Mouse (Mus musculus) embryonic facial prominence, embryonic 15.5 days (tissue): ENCODE data around the gene Ranbp3l. TPM values are rescaled to one million over a fixed set of nuclear protein-coding genes. Genes with fewer than 3 reads are reported as not detected.

Source experiments
- ATAC-seq: fragments of 200-750 bp; cut with Nextera tagmentation; 2 replicates; pipeline ENCODE4 v1.8.0; 2017; ENCODE audit warnings: low read depth, moderate TSS enrichment; ENCODE audit not compliant: insufficient number of reproducible peaks, low FRiP score, low TSS enrichment
- H3K27ac ChIP-seq: fragments of 300-500 bp; sonication (generic); replicated peaks from 2 replicates; pipeline ENCODE4 v1.5.1; 2015; ENCODE audit warnings: mild to moderate bottlenecking, inconsistent platforms
- H3K27me3 ChIP-seq: fragments of 300-500 bp; sonication (generic); 2 replicates; pipeline ENCODE4 v1.6.1; 2015; ENCODE audit warnings: inconsistent platforms
- H3K36me3 ChIP-seq: fragments of 300-500 bp; sonication (generic); 2 replicates; pipeline ENCODE4 v1.6.1; 2015; ENCODE audit warnings: mild to moderate bottlenecking, inconsistent platforms
- H3K4me1 ChIP-seq: fragments of 300-500 bp; sonication (generic); 2 replicates; pipeline ENCODE4 v1.6.1; 2015; ENCODE audit warnings: inconsistent platforms
- H3K4me2 ChIP-seq: fragments of 300-500 bp; sonication (generic); replicated peaks from 2 replicates; pipeline ENCODE4 v1.6.1; 2015; ENCODE audit warnings: mild to moderate bottlenecking, inconsistent platforms
- H3K4me3 ChIP-seq: fragments of 300-500 bp; sonication (generic); replicated peaks from 2 replicates; pipeline ENCODE4 v1.5.1; 2015; ENCODE audit warnings: mild to moderate bottlenecking, inconsistent platforms
- H3K9ac ChIP-seq: fragments of 300-500 bp; sonication (generic); 2 replicates; pipeline ENCODE4 v1.6.1; 2015; ENCODE audit warnings: inconsistent platforms
- H3K9me3 ChIP-seq: fragments of 300-500 bp; sonication (generic); replicated peaks from 2 replicates; pipeline ENCODE4 v1.6.1; 2016; ENCODE audit warnings: inconsistent platforms
- WGBS: fragments of 180-500 bp; shearing (Covaris S2); methylation state at CpG from one replicate; pipeline ENCODE4 v1.1.7; 2015; 5-methylcytosine and 5-hydroxymethylcytosine counted together
- polyA plus RNA-seq: library from polyadenylated mRNA; unstranded; fragments of >200 nt; fragmentation: Nextera tagmentation; extraction: Ambion mirVana; gene quantifications from 2 replicates; pipeline ENCODE4 v1.2.1, GENCODE M21; 2015

Gene Ranbp3l
- polyA plus RNA-seq, 1 experiment from 2014 or later, result 3.0 TPM

DNA sequence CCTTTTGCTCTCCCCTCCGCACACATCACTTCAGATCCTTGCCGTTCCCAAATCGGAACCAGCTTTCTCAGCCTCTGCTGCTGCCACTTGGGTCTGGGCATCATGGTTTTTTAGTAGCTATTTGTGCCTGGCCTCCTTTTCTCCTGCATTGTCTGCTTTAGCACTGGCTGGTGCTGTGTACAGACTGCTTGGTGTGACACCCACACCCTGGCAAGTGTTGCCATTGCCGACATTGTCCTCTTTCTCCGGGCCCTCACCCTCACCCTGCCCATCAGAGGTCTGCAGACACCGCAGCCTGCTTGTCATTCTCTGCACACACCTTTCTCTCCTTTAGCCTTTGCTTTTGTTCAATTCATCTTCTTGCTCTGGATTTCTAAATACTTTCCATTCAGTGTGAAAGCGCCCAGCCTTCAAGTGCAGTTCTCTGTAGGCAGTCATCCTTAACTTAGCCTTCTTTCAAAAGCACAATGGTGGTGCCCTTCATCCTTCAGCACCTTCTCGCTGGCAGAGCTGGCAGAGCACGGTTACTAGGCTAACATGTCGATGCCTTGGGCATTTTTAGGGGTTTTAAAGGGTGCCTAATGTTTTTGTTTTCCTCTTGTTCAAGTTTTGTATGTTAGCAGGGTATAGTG is 132.8 kb downstream of the Ranbp3l start:
- 92% methylated on average over 10 of the region's 10 CpGs for WGBS
- Histone ChIP-seq H3K9me3 (no peaks in the 10 kb centered on the region), H3K4me3 (no peak overlapping the region), H3K36me3 (peaks cover 50% of the 10 kb centered on the region), H3K4me2 (no peak overlapping the region), H3K9ac (no peak overlapping the region), H3K27me3 (no peaks in the 10 kb centered on the region), H3K4me1 (no peaks in the 10 kb centered on the region), H3K27ac (no peak overlapping the region)
- ATAC-seq, result no peak

DNA sequence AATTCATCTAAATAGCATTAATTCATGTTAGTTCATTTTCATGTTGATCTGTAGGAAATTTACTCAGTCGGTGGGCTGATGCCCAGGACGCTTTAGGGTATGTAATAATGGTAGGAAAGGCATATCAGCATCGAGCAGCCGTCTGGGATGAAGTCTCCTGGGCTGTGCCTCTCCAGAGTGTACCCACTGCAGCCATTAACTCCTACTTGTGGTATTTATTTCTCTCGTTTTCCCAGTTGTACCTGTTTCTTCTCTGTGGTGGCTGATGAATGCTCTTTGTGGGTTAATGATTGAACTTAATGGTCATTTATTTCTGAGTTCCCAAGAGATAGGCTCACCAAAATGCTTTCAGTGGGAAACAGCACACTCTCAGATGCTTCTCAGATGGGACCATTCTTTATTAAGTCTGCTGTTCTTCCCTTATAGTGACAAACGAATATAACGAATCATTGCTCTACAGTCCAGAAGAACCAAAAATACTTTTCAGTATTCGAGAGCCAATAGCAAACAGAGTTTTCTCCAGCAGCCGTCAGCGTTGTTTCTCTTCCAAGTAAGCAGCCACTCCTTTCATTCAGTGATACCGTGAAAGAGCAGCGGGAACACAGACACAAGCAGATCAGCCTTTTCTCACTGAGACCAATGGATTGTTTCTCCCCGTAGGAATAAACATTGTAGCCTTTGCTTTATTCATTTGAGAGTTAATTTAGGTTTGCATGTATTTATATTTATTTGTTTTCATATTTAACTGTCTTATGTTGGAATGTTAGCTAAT is 138.7 kb downstream of the Ranbp3l start:
- Histone ChIP-seq H3K4me2 (no peak overlapping the region), H3K27me3 (no peaks in the 10 kb centered on the region), H3K9me3 (no peaks in the 10 kb centered on the region), H3K9ac (no peak overlapping the region), H3K4me3 (no peak overlapping the region), H3K36me3 (peaks cover 45% of the 10 kb centered on the region), H3K4me1 (no peaks in the 10 kb centered on the region), H3K27ac (no peak overlapping the region)
- WGBS, result 92% methylated on average over 13 of the region's 13 CpGs
- no peak for ATAC-seq

DNA sequence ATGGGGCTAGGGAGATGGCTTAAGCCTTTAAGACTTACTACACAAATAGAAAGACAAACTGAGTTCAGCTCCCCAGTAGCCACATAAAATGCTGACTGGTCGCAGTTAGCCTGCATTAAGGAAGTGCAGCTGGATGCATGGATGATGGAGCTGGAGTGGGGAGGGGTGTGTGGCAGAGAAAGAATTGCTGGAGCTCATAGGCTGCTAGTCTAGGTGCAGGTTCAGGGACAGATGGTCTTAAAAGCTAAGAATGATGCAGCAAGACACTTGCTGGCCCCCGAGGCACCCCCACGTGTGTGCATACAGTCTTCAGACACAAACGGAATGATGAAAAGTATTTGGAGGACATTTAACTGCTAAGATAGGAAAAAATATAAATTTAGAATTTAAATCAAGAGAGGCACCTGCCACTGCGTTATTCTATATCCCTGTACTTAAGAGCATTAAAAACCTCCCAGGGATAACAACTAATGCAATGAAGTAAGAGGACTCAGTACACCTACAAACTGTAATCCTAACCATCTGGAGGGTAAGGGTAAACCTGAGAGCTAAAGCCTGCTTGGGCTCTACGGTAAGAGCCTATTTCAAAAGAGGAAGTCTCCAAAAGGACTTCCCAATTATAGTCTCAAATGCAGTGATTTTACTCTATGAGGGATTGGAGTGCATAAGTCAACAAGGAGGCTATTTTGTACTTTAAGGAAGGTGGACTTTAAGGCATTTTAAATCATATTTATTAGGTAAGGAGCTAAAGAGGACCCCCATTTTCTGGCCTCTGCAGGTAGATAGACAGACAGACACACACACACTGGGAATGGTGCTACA is 143.0 kb downstream of the Ranbp3l start:
- ATAC-seq, result no peak
- H3K36me3 ChIP-seq, result peaks cover 55% of the 10 kb centered on the region
- no peaks in the 10 kb centered on the region for H3K9me3 ChIP-seq
- no peak overlapping the region for H3K4me3 ChIP-seq
- no peaks in the 10 kb centered on the region for H3K4me1 ChIP-seq
- no peak overlapping the region for H3K27ac ChIP-seq
- 76% methylated on average over 6 of the region's 6 CpGs for WGBS
- H3K9ac ChIP-seq, result no peak overlapping the region
- H3K4me2 ChIP-seq, result no peak overlapping the region
- H3K27me3 ChIP-seq, result no peaks in the 10 kb centered on the region

DNA sequence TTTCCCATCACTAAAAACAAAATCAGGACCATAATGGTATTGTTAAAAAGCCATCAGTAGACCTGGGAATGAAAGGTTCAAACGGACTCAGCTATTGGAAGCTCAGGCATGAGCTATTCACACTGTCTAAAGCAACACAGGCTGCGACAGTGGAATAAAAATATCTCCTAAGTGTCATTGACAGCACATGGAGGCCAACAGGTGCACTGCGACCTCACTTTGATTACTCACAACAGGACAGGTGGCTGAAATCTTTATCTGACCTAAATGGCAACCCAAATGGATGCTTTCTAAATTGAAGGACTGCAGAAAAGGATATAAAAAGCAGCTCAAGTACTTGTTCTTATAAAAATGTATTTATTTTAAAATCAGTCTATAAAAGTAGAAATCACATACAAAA is 143.9 kb downstream of the Ranbp3l start:
- Histone ChIP-seq H3K4me1 (no peaks in the 10 kb centered on the region), H3K4me3 (no peak overlapping the region), H3K27ac (no peak overlapping the region), H3K36me3 (peaks cover 57% of the 10 kb centered on the region), H3K27me3 (no peaks in the 10 kb centered on the region), H3K9me3 (no peaks in the 10 kb centered on the region), H3K9ac (no peak overlapping the region), H3K4me2 (no peak overlapping the region)
- whole genome bisulfite sequencing, result 76% methylated on average over 3 of the region's 3 CpGs
- ATAC-seq, result no peak

GRCm38 (mm10) chr15:9113556-9113955 is 145.8 kb downstream of the Ranbp3l start:
- Histone ChIP-seq H3K9me3 (no peaks in the 10 kb centered on the region), H3K4me1 (no peaks in the 10 kb centered on the region), H3K9ac (no peak overlapping the region), H3K27ac (no peak overlapping the region), H3K4me2 (no peak overlapping the region), H3K36me3 (peaks cover 64% of the 10 kb centered on the region), H3K27me3 (no peaks in the 10 kb centered on the region), H3K4me3 (no peak overlapping the region)
- ATAC-seq, result no peak; the same call in 1 of the 2 replicates
- 62% methylated on average over 9 of the region's 9 CpGs for WGBS

GRCm38 (mm10) chr15:9114131-9114530 is 146.4 kb downstream of the Ranbp3l start:
- 90% methylated on average over 4 of the region's 4 CpGs for WGBS
- no peak for ATAC-seq
- Histone ChIP-seq H3K9ac (no peak overlapping the region), H3K36me3 (peaks cover 69% of the 10 kb centered on the region), H3K4me2 (no peak overlapping the region), H3K27me3 (no peaks in the 10 kb centered on the region), H3K4me1 (no peaks in the 10 kb centered on the region), H3K9me3 (no peaks in the 10 kb centered on the region), H3K27ac (no peak overlapping the region), H3K4me3 (no peak overlapping the region)

GRCm38 (mm10) chr15:9114599-9114998 is 146.8 kb downstream of the Ranbp3l start:
- ATAC-seq, result no peak
- H3K9me3 ChIP-seq, result no peaks in the 10 kb centered on the region
- no peak overlapping the region for H3K4me3 ChIP-seq
- no peak overlapping the region for H3K9ac ChIP-seq
- peaks cover 74% of the 10 kb centered on the region for H3K36me3 ChIP-seq
- no peak overlapping the region for H3K4me2 ChIP-seq
- H3K27me3 ChIP-seq, result no peaks in the 10 kb centered on the region
- no peaks in the 10 kb centered on the region for H3K4me1 ChIP-seq
- 64% methylated on average over 5 of the region's 5 CpGs for WGBS
- no peak overlapping the region for H3K27ac ChIP-seq

Other genes starting within 250 kb of the Ranbp3l start
- 24.5 and 25.2 TPM in 2 replicates for gene Nadk2, start 103.3 kb downstream of the Ranbp3l start, polyA plus RNA-seq
- gene Lmbrd2, start 172.6 kb downstream of the Ranbp3l start, polyA plus RNA-seq, result 2.2 and 3.3 TPM in 2 replicates
- 63.6 and 64.2 TPM in 2 replicates for gene Skp2, start 187.5 kb downstream of the Ranbp3l start, polyA plus RNA-seq